Mouse (Mus musculus): Measurements from ENCODE around the gene Nup188.

- TF ChIP-seq CTCF (IDR thresholded peaks at IDR 0.05; ENCODE audit: low read depth), result no peak
- TF ChIP-seq EP300 (IDR thresholded peaks at IDR 0.05; ENCODE audit: low read depth), result no peak
These were observed 3.0 kb upstream of the Nup188 start for GRCm38 (mm10) chr2:30283193-30283592.
